Mouse (Mus musculus) spleen, adult 2 months (tissue): ENCODE data around the gene Eml6.
"Not testable (repeated sequence)": the region's sequence is repeated elsewhere in the genome, so short reads cannot be mapped to it uniquely, and the experiment has no call there.

ENCODE experiments used
- CTCF ChIP-seq: fragments of 200-500 bp; IDR thresholded peaks from 2 replicates; pipeline ENCODE4 v1.5.1; 2011; ENCODE audit warnings: mild to moderate bottlenecking, inconsistent platforms; ENCODE audit not compliant: insufficient read depth, insufficient read length, insufficient replicate concordance; ENCODE audit errors: extremely low read depth
- POLR2A ChIP-seq: fragments of 200-500 bp; IDR thresholded peaks from 2 replicates; pipeline ENCODE4 v1.6.1; 2011; ENCODE audit warnings: low read depth, low read length, inconsistent platforms

- not testable (repeated sequence) for TF ChIP-seq POLR2A, CTCF
These were observed 151.1 kb downstream of the Eml6 start for GRCm38 (mm10) chr11:29874781-29875180.
